17 mouse cellular contexts compared by ENCODE assay signal in genomic region chr6:108672094-108672493, GRCm38 (mm10).
"Had no signal": no experiment of that assay in that cellular context is flagged by ENCODE, and none has a peak within 500 bp of the region (broad histone marks: within the 10 kb centered on the region; RNA-seq: fewer than 3 reads in every experiment).

No protein-coding gene starts in this region.

- ATAC-seq: midbrain, embryonic 15.5 days had no signal

- H3K36me3 ChIP-seq: liver, embryonic 13.5 days; midbrain, embryonic 12.5 days; midbrain, embryonic 15.5 days; neural tube, embryonic 12.5 days; neural tube, embryonic 15.5 days had no signal

- H3K4me2 ChIP-seq: liver, embryonic 13.5 days; midbrain, embryonic 12.5 days; midbrain, embryonic 15.5 days; neural tube, embryonic 12.5 days; neural tube, embryonic 15.5 days had no signal

- H3K4me3 ChIP-seq: left cerebral cortex, adult 2 months; liver, embryonic 13.5 days; midbrain, embryonic 12.5 days; midbrain, embryonic 15.5 days; neural tube, embryonic 12.5 days; neural tube, embryonic 15.5 days had no signal

- H3K27me3 ChIP-seq: midbrain, embryonic 15.5 days; neural tube, embryonic 12.5 days had no signal

- H3K9ac ChIP-seq: liver, embryonic 13.5 days; midbrain, embryonic 12.5 days; midbrain, embryonic 15.5 days; neural tube, embryonic 12.5 days; neural tube, embryonic 15.5 days had no signal

- DNase-seq: kidney, adult 18-20 months; kidney, adult 9 months; kidney, postnatal 14 days; layer of hippocampus, postnatal 36 days; liver, embryonic 13.5 days; lung, adult 2 months; lung, postnatal 14 days; lung, postnatal 4 days; retina, postnatal 1 day; right cerebral cortex, postnatal 4 days; thymus, postnatal 25 days had no signal

- H3K9me3 ChIP-seq: liver, embryonic 13.5 days; midbrain, embryonic 12.5 days; midbrain, embryonic 15.5 days; neural tube, embryonic 12.5 days; neural tube, embryonic 15.5 days had no signal

- H3K27ac ChIP-seq: left cerebral cortex, adult 2 months; liver, embryonic 13.5 days; midbrain, embryonic 12.5 days; midbrain, embryonic 15.5 days; neural tube, embryonic 12.5 days; neural tube, embryonic 15.5 days; stomach, postnatal 0 days had no signal
